Mouse (Mus musculus) kidney, adult 2 months (tissue): Measurements from ENCODE around the gene Lnpk.

Experiments
- CTCF ChIP-seq: fragments of 200-500 bp; conservative IDR thresholded peaks from 2 replicates; pipeline ENCODE4 v1.5.1; 2011; ENCODE audit warnings: low read depth, mild to moderate bottlenecking, control low read depth, low read length, moderate library complexity, mixed read lengths; ENCODE audit not compliant: insufficient read depth, insufficient read length
- POLR2A ChIP-seq: fragments of 200-500 bp; IDR thresholded peaks from one replicate; pipeline ENCODE4 v1.6.1; 2011; ENCODE audit warnings: low read depth, low read length, control low read depth

- TF ChIP-seq CTCF (no peak), POLR2A (no peak)
Measured at GRCm38 (mm10) chr2:74596094-74596493, 16.9 kb upstream of the Lnpk start.
